Mouse (Mus musculus): ENCODE data around the gene Nol9.

The Nol9 gene

GRCm38 (mm10) chr4:152043171-152043570 is 4.0 kb downstream of the Nol9 start:
- in situ Hi-C loops (cut with MboI; ENCODE audit: low sequenced_read_pairs), result no loop called here

DNA sequence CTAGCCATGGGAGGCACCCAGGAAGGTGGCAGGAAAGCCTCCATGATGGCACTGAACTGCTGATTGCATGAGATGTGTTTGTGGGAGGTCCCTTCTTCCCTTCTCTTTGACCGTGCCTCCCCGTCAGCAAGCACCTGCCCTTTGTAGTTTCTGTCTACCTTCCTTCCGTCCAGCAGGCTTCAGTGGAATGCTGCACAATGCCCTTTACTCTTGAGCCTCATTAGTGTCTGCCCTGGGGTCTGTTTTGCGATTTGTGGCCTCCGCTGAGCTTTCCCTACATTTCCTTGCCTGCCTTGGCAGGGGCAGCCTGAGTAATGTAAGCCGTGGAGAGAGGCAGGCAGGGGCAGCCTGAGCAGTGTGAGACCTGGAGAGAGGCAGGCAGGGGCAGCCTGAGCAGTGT is 5.5 kb downstream of the Nol9 start:
- in situ Hi-C loops (cut with MboI; ENCODE audit: low sequenced_read_pairs), result no loop called here

- in situ Hi-C loops (cut with MboI; ENCODE audit: low sequenced_read_pairs), result no loop called here
Observed at GRCm38 (mm10) chr4:152062390-152063110, 23.4 kb downstream of the Nol9 start.

DNA sequence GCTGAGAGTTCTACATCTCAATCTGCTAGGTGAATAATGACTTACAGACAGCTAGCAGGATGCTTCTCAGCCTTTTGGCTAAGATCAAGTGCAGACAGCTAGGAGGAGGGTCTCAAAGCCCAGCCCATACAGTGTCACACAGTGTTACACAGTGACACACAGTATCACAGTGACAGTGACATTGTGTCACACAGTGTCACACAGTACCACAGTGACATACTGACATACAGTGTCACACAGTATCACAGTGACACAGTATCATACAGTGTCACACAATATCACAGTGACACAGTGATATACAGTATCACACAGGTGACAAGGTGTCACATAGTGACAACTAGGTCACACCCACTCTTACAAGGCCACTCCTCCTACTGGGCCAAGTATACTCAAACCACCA is 28.2 kb downstream of the Nol9 start:
- in situ Hi-C loops (cut with MboI; ENCODE audit: low sequenced_read_pairs), result no loop called here

- in situ Hi-C loops (cut with MboI; ENCODE audit: low sequenced_read_pairs), result no loop called here
Observed at GRCm38 (mm10) chr4:152068166-152068724, 29.1 kb downstream of the Nol9 start.

DNA sequence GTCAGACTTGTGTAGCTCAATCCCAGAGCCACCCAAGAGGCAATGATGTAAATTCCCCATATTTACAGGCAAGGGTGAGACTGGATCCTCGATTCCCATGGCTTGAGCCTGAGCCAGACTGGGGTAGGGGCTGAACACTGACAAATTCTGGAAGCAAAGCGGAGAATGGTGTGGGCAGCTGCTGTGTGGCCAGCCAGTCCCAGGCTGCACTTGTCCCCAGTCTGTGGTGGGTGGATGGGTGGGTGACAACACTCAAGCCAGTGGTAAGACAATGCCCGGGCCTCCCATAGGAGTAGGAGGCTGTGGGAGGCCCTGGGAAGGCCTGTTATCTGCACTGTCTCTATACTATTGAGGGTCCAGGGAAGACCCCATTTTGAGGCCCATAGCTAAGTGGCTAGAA is 30.1 kb downstream of the Nol9 start:
- in situ Hi-C loops (cut with MboI; ENCODE audit: low sequenced_read_pairs), result no loop called here

DNA sequence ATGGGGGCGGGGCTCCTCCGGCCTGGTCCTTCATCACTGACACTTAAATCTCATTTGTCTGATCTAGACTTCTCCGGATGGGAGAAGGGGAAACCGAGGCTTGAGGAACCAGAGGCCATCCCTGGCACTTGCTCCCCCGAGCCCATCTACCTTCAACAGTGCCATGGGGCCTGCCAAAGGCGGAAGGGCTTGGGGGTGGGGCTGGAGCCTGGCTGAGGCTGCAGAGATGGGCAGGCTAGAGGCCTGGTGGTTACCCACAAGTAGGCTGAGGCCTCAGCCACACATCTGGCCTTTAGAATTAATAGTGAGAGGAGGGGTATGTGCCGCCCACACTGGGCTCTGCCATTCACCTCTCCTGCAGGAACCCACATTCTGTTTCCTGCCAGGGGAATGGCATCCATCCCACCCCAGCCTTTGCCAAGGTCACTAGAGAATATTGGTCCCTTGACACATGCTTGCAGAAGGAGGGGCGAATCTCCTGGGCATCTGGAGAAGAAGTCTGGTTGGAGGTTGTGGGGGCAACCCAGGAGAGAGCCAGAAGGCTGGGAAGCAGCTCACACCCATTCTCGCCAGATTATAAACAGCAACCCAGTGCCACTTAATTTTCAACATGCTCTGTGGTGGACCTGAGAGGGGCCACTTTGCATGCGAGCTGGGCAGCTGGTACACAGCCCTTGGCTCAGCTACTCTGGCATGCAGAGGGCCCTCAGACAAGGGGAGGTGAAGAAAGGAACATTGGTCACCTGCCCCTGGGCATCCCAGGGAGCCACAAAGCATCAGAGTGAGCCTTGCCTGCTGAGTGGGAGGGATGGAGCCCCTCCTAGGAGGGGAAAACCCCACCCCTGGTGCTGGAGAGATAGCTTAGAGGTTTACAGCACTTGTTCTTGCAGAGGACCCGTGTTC is 31.6 kb downstream of the Nol9 start:
- in situ Hi-C loops (cut with MboI; ENCODE audit: low sequenced_read_pairs), result no loop called here

- in situ Hi-C loops (cut with MboI; ENCODE audit: low sequenced_read_pairs), result no loop called here
Observed at GRCm38 (mm10) chr4:152072121-152072601, 33.0 kb downstream of the Nol9 start, which contains the start of gene Plekhg5. Plekhg5 (plus strand) TSS chr4:152072498.

- in situ Hi-C loops (cut with MboI; ENCODE audit: low sequenced_read_pairs), result no loop called here
Observed at GRCm38 (mm10) chr4:152072655-152073054, 33.5 kb downstream of the Nol9 start.

DNA sequence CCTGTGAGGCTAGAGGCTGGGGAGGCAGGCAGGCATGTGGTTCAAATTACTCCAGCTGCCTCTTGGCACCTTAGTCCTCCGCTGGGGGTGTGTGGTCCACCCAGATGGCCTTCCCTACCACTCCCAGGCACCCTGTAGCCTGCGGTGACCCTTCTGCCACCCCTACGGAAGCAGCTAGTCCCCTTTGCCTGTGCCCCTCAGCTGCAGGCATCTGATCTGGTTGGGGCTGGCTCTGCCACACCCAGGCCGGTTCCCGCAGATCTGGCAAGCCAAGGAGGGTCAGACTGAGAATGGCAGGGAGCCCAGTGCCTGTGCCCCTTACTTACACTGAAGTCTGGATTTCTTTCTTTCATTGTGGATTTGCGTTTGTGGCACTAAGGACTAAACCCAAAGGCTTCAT is 34.6 kb downstream of the Nol9 start:
- in situ Hi-C loops (cut with MboI; ENCODE audit: low sequenced_read_pairs), result no loop called here

GRCm38 (mm10) chr4:152074548-152074947 is 35.4 kb downstream of the Nol9 start:
- in situ Hi-C loops (cut with MboI; ENCODE audit: low sequenced_read_pairs), result no loop called here

GRCm38 (mm10) chr4:152077191-152077590 is 38.1 kb downstream of the Nol9 start:
- in situ Hi-C loops (cut with MboI; ENCODE audit: low sequenced_read_pairs), result no loop called here

GRCm38 (mm10) chr4:152078105-152078530 is 39.0 kb downstream of the Nol9 start:
- in situ Hi-C loops (cut with MboI; ENCODE audit: low sequenced_read_pairs), result no loop called here

GRCm38 (mm10) chr4:152079261-152079660 is 40.1 kb downstream of the Nol9 start:
- in situ Hi-C loops (cut with MboI; ENCODE audit: low sequenced_read_pairs), result no loop called here

- in situ Hi-C loops (cut with MboI; ENCODE audit: low sequenced_read_pairs), result no loop called here
Observed at GRCm38 (mm10) chr4:152079931-152080330, 40.8 kb downstream of the Nol9 start.

GRCm38 (mm10) chr4:152083611-152084220 is 44.6 kb downstream of the Nol9 start:
- in situ Hi-C loops (cut with MboI; ENCODE audit: low sequenced_read_pairs), result no loop called here

DNA sequence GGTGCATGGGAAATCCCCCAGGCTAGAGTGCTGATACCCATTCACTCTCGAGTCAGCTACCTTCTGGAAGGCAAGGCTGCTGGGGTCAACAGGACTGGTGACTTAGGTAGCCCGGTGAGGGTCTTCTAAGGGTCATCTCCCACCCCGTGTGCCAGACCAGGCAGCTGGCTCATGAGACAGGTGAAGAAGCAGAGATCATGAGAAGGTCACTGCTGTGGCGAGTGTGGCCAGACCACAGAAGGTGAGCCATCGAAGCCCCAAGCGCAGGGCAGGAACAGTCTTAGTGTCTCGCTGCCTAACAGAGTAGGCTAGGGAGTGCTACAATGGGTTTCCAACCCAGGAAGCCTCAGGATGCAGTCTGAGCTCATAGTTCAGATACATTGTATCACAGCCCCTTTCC is 45.5 kb downstream of the Nol9 start:
- in situ Hi-C loops (cut with MboI; ENCODE audit: low sequenced_read_pairs), result no loop called here

GRCm38 (mm10) chr4:152086505-152087210 is 47.5 kb downstream of the Nol9 start:
- in situ Hi-C loops (cut with MboI; ENCODE audit: low sequenced_read_pairs), result no loop called here

DNA sequence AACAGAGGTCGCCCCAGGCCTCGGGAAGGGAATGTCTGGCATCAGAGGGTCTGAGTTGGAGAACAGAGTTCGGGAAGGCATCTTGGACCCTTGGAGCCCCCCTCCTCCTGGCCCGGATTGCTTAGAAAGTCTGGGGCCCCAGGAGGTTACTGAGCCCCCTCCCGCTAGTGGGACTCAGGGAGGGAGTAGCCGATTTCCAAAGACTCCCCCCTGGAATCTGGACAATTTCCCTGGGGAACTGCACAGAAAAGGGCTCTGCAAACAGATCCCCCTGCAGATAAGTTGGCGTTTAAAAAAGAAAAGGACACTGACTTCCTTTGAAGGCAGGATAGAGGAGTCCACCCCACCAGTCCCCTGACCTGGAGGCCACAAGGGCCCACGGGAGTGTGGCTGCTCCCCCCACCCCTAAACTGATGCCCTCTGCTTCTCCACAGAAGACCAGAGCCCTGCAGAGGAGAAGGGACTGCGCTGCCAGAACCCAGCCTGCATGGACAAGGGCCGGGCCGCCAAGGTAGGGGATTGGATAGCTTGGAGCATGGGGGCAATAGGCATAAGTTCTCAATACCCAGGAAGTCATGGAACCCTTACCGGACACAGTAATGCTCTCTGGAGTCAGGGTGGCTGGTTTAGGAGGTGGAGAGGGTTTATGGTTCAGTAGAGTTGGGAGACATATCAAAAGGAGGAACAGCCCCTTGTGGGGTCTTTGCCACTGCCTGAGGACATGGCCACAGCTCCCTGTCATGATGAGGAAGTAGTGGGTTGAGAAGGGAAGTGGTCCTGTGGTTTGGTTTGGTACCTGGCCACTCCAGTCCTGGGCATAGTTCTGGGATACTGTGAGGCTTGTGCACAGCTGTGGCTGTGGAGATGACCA is 48.3 kb downstream of the Nol9 start:
- in situ Hi-C loops (cut with MboI; ENCODE audit: low sequenced_read_pairs), result no loop called here

DNA sequence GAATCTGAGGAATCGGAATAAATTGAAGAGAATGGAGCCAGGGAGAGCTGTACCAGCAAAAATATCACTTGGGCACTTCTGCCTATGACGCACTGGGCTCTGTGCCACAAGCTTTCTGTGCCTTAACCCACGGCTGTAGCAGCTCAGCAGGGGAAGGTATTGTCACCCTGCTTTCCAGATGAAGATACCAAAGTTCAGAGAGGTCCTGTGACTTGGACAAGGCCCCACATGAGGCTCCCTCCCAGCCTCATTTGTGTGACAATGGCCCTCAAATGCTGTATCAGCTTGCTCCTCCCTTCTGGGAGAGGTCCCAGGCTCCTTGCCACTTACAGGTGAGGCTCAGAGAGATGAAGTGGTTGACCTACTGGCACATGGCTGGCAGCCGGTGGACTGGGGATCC is 49.0 kb downstream of the Nol9 start:
- in situ Hi-C loops (cut with MboI; ENCODE audit: low sequenced_read_pairs), result no loop called here
